Mouse (Mus musculus): Measurements from ENCODE around the gene P2rx6.

DNA sequence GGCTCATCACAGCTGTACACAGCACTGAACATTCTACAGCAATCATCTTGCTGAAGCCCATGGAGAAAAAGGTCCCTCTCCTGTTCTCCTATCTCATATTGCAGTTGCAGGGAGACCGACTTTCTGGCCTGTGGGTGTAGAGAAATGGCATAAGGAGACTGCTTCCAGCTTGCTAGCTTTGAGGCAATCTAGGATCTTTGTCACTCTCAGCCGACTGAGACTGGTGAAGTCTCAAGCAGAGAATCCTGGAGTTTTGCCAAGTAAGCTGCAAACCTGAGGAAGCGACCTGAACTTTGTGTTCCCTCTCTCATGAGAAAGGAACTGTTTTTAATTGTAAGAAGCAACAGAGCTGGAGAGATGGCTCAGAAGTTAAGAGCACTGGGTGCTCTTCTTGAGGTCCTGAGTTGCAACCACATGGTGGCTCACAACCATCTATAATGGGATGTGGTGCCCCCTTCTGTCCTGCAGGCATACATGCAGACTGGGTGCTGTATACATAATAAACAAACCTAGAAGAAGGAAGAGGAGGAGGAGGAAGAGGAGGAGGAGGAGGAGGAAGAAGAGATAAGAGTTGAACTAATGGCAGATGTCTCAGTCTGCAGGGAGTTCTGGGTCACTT lies 39.4 kb downstream of the P2rx6 start:
- no peak for TF ChIP-seq HCFC1 (IDR thresholded peaks at IDR 0.05; ENCODE audit: borderline replicate concordance, insufficient read depth, low read length)
- no peak for TF ChIP-seq CHD2 (IDR thresholded peaks at IDR 0.05; ENCODE audit: low read depth, low read length)

All from ES-E14 (cell line).